Mouse (Mus musculus): Measurements from ENCODE around the gene Gm11077. TPM values are rescaled to one million over a fixed set of nuclear protein-coding genes. Genes with fewer than 3 reads are reported as not detected.

Gm11077 gene
- polyA plus RNA-seq (2012; rRNA removed) = not detected in 2 replicates
- not detected in 2 replicates for polyA plus RNA-seq (2014; fragmentation: Nextera tagmentation; extraction: Ambion mirVana)

DNA sequence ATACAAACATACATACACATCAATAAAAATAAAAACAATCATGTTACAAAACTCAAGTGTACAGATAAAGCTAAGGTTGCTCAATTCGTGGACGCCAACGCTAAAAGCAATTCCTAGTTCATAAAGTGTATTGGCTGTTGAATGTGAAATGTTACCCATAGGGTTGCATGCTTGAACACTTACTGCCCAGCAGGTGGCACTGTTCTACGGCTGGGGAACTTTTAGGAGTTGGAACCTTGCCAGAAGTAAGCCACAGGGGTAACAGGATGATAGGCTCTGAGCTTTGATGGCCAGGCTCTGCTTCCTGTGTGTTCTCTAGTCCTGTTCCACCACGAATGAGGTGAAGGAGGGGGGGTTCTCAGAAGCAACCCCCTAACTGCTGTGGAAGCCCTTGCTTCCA, at the start of gene Gm11077:
Gene Gm11077 (plus strand): TSS at position 13 of the 400 bp plus-strand sequence.
- Histone ChIP-seq H3K4me1 (replicated peaks; ENCODE audit: control insufficient read depth in 2 of 2, insufficient read depth in 2 of 2, low read length in 1 of 2) (no peaks in the 10 kb centered on the region), H3K27ac (no peak within 1 kb of the TSS)

DNA sequence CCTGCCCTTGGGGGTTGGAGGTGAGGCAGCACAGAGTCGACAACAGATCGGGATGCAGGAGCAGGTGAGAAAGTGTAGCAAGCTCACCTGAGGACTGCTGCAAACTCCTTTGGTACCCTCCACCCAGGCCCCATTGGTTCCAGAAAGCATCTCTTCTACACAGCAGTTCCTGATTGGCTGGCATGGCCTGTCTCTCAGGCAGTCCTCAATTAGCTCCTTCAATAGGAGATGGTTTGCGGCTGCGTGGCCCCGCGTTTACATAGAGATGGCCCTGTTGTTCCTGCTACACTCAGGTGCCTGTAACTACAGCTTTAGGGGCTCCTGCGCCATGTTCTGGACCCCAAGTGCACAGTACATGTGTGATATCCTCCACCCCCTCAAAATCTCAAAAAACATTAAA, 48.4 kb upstream of the Gm11077 start:
- no peak for TF ChIP-seq EP300 (IDR thresholded peaks at IDR 0.05; ENCODE audit: low read depth)
- TF ChIP-seq CTCF (IDR thresholded peaks at IDR 0.05; ENCODE audit: low read depth) = no peak
- H3K4me3 ChIP-seq (ENCODE audit: insufficient read depth in 1 of 2, low read depth in 2 of 2, low read length in 2 of 2) = no peak overlapping the region
- ATAC-seq (ENCODE audit: insufficient read depth) (no peak), DNase-seq (ENCODE audit: low read depth in 3 of 3, low spot score in 3 of 3) (no peak)
- H3K9ac ChIP-seq (replicated peaks) = no peak overlapping the region
- no peaks in the 10 kb centered on the region for H3K27me3 ChIP-seq (ENCODE audit: control insufficient read depth, insufficient read depth, low read length)
- no peaks in the 10 kb centered on the region for H3K36me3 ChIP-seq (replicated peaks; ENCODE audit: control insufficient read depth, insufficient read depth, low read depth)
- H3K4me1 ChIP-seq (replicated peaks; ENCODE audit: control insufficient read depth in 2 of 2, insufficient read depth in 2 of 2, low read length in 1 of 2) = peaks cover 0 to 3% of the 10 kb centered on the region in 2 experiments; a peak in 1 of 4 replicates
- H3K27ac ChIP-seq = no peak overlapping the region
- WGBS (ENCODE audit: insufficient replicate concordance) = 48% methylated on average over 7 of the region's 7 CpGs
- H3K9me3 ChIP-seq (ENCODE audit: control insufficient read depth, low read length) = no peaks in the 10 kb centered on the region
- H3K4me2 ChIP-seq (ENCODE audit: low read depth) = no peak overlapping the region

More for the DNA sequence above, at the start of gene Gm11077:
- WGBS (ENCODE audit: insufficient replicate concordance) = 60% methylated on average over 5 of the region's 5 CpGs
- ATAC-seq (ENCODE audit: insufficient read depth) (no peak), DNase-seq (ENCODE audit: low read depth in 3 of 3, low spot score in 3 of 3) (no peak)
- no peaks in the 10 kb centered on the region for H3K36me3 ChIP-seq (replicated peaks; ENCODE audit: control insufficient read depth, insufficient read depth, low read depth)
- H3K9ac ChIP-seq (replicated peaks) = no peak within 1 kb of the TSS
- no peak within 1 kb of the TSS for H3K4me2 ChIP-seq (ENCODE audit: low read depth)
- H3K27me3 ChIP-seq (ENCODE audit: control insufficient read depth, insufficient read depth, low read length) = no peaks in the 10 kb centered on the region
- peaks cover 2% of the 10 kb centered on the region; the same call in 1 of the 2 replicates for H3K9me3 ChIP-seq (ENCODE audit: control insufficient read depth, low read length)
- H3K4me3 ChIP-seq (ENCODE audit: insufficient read depth in 1 of 2, low read depth in 2 of 2, low read length in 2 of 2) = no peak within 1 kb of the TSS
- TF ChIP-seq EP300 (IDR thresholded peaks at IDR 0.05; ENCODE audit: low read depth) (no peak), CTCF (IDR thresholded peaks at IDR 0.05; ENCODE audit: low read depth) (peak; percentile 32; the same call in 1 of the 2 replicates)

DNA sequence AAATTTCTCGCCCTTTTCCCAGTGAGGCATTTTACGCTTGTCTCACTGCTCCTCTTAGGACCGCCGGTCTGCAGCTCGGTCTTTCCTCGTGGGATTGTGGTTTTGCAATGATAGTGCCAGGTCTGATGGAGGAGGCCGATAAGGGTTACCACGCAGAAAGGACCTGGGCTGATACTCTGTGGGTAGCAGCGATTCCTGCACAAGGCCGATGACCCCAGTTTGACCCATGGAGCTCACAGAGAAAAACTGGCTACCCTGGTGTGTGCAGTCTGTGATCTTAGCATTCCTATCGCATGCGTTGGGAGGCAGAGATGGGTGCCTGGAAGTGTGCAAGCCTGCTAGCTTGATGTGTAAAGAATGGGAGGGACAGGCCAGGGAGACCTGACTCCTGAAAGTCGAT, 46.3 kb upstream of the Gm11077 start:
- no peak for TF ChIP-seq EP300 (IDR thresholded peaks at IDR 0.05; ENCODE audit: low read depth)
- TF ChIP-seq CTCF (IDR thresholded peaks at IDR 0.05; ENCODE audit: low read depth) = no peak

DNA sequence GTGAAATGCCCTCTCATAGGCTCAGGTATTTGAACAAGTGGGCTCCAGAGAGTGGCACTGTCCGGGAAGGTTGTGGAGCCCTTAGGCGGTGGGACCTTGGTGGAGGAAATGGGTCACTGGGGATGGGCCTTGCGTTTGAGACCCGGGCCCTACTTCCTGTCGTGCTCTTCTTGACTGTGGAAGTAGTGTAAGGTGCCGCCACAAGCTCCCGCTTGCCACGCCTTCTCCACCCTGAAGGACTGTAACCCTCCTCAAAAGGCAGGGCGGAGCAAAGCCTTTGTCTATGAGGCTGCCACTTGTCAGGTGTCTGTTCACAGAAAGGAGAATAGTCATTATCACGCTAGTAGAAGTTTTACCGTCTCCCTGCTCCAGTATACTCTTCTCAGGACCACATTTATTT, 44.7 kb upstream of the Gm11077 start:
- Histone ChIP-seq H3K27ac (no peak overlapping the region), H3K4me3 (ENCODE audit: insufficient read depth in 1 of 2, low read depth in 2 of 2, low read length in 2 of 2) (no peak overlapping the region), H3K9me3 (ENCODE audit: control insufficient read depth, low read length) (no peaks in the 10 kb centered on the region), H3K4me2 (ENCODE audit: low read depth) (no peak overlapping the region), H3K27me3 (ENCODE audit: control insufficient read depth, insufficient read depth, low read length) (no peaks in the 10 kb centered on the region), H3K36me3 (replicated peaks; ENCODE audit: control insufficient read depth, insufficient read depth, low read depth) (no peaks in the 10 kb centered on the region), H3K4me1 (replicated peaks; ENCODE audit: control insufficient read depth in 2 of 2, insufficient read depth in 2 of 2, low read length in 1 of 2) (peaks cover 0 to 3% of the 10 kb centered on the region in 2 experiments; a peak in 1 of 4 replicates), H3K9ac (replicated peaks) (no peak overlapping the region)
- WGBS (ENCODE audit: insufficient replicate concordance) = 66% methylated on average over 11 of the region's 11 CpGs
- ATAC-seq (ENCODE audit: insufficient read depth) (no peak), DNase-seq (ENCODE audit: low read depth in 3 of 3, low spot score in 3 of 3) (no peak)
- no peak for TF ChIP-seq EP300 (IDR thresholded peaks at IDR 0.05; ENCODE audit: low read depth)
- TF ChIP-seq CTCF (IDR thresholded peaks at IDR 0.05; ENCODE audit: low read depth) = no peak

More for the DNA sequence above, 46.3 kb upstream of the Gm11077 start:
- ATAC-seq (ENCODE audit: insufficient read depth) = no peak
- Histone ChIP-seq H3K36me3 (replicated peaks; ENCODE audit: control insufficient read depth, insufficient read depth, low read depth) (no peaks in the 10 kb centered on the region), H3K9me3 (ENCODE audit: control insufficient read depth, low read length) (no peaks in the 10 kb centered on the region), H3K4me2 (ENCODE audit: low read depth) (no peak overlapping the region), H3K9ac (replicated peaks) (no peak overlapping the region), H3K4me1 (replicated peaks; ENCODE audit: control insufficient read depth in 2 of 2, insufficient read depth in 2 of 2, low read length in 1 of 2) (peaks cover 0 to 3% of the 10 kb centered on the region in 2 experiments; a peak in 1 of 4 replicates), H3K27ac (no peak overlapping the region), H3K4me3 (ENCODE audit: insufficient read depth in 1 of 2, low read depth in 2 of 2, low read length in 2 of 2) (no peak overlapping the region), H3K27me3 (ENCODE audit: control insufficient read depth, insufficient read depth, low read length) (no peaks in the 10 kb centered on the region)
- 21% methylated on average over 13 of the region's 13 CpGs for WGBS (ENCODE audit: insufficient replicate concordance)
- DNase-seq (ENCODE audit: low read depth in 3 of 3, low spot score in 3 of 3) = no peak

DNA sequence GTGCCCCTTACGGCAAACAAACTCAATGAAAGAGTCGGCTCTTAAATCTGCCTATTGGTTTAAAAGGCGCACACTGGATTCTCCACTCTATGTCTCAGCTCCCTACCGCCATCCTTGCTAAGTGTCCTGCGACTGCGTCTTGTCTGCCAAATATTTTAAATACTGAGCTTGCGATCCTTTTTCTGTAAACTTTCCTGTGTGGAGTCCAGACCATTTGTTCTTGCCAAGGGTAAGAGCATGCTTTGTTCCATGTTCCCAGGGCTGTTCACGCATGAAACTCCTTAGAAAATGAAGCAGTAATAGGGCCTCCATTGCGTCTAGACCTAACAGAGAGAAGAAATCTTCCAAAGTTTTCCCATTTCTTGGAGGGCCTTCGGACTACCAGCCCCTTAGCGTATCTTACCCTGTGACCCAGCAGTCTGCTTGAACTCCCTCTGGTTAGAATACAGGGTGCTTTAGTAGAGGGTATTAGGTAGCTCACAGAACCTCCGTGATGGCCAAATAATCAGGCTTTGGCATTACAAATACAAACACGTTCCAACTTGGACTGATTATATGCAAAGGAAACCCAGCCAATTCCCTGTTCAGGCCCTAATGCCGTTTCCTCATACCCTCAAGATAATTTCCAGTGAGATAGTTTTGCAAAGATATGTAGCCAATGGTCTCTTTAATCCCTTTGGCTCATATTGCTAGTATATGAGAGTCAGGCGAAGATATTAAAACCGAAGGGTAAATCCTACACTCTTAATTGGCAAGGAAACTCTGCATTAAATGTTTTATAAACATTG, 39.3 kb upstream of the Gm11077 start:
- no peaks in the 10 kb centered on the region for H3K36me3 ChIP-seq (replicated peaks; ENCODE audit: control insufficient read depth, insufficient read depth, low read depth)
- H3K9me3 ChIP-seq (ENCODE audit: control insufficient read depth, low read length) = no peaks in the 10 kb centered on the region
- ATAC-seq (ENCODE audit: insufficient read depth) (no peak), DNase-seq (ENCODE audit: low read depth in 3 of 3, low spot score in 3 of 3) (no peak)
- H3K4me1 ChIP-seq (replicated peaks; ENCODE audit: control insufficient read depth in 2 of 2, insufficient read depth in 2 of 2, low read length in 1 of 2) = no peaks in the 10 kb centered on the region
- no peak overlapping the region for H3K4me3 ChIP-seq (ENCODE audit: insufficient read depth in 1 of 2, low read depth in 2 of 2, low read length in 2 of 2)
- 76% methylated on average over 16 of the region's 16 CpGs for WGBS (ENCODE audit: insufficient replicate concordance)
- no peak overlapping the region for H3K27ac ChIP-seq
- no peak overlapping the region for H3K4me2 ChIP-seq (ENCODE audit: low read depth)
- H3K27me3 ChIP-seq (ENCODE audit: control insufficient read depth, insufficient read depth, low read length) = no peaks in the 10 kb centered on the region
- TF ChIP-seq CTCF (IDR thresholded peaks at IDR 0.05; ENCODE audit: low read depth) = no peak
- no peak for TF ChIP-seq EP300 (IDR thresholded peaks at IDR 0.05; ENCODE audit: low read depth)
- no peak overlapping the region for H3K9ac ChIP-seq (replicated peaks)

All from liver, embryonic 14.5 days (tissue).